Mouse (Mus musculus): Measurements from ENCODE around the gene Vmn1r207-ps. TPM values are rescaled to one million over a fixed set of nuclear protein-coding genes. Genes with fewer than 3 reads are reported as not detected.
"Not testable (repeated sequence)": the region's sequence is repeated elsewhere in the genome, so short reads cannot be mapped to it uniquely, and the experiment has no call there.

The Vmn1r207-ps gene
- 0.12 TPM in 1 of 2 replicates, not detected in the other for total RNA-seq (2017)

DNA sequence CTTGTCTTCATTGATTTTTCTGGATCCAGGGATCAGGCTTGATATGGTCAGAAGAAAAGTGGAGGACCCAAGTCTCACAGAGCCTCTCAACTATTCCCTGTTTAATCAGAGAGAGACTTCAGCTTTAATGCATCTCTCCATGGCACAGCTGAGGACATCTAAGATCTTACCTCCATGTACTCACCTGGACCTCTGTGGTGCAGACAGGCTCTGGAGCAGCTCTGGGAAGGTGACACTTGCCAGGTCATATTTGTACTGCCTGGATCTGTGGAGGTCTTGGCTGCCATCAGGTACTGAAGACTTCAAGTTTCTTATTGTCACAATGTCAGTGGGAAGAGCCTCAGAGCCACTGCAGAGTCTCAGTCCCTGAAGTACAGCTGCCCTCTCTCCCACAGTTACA, at the start of gene Vmn1r207-ps:
TSS of gene Vmn1r207-ps (minus strand) at position 101 of the 400 bp plus-strand sequence.
- not testable (repeated sequence) for ATAC-seq (ENCODE audit: extremely low read depth, insufficient number of reproducible peaks, low FRiP score, poor library complexity, severe bottlenecking)

DNA sequence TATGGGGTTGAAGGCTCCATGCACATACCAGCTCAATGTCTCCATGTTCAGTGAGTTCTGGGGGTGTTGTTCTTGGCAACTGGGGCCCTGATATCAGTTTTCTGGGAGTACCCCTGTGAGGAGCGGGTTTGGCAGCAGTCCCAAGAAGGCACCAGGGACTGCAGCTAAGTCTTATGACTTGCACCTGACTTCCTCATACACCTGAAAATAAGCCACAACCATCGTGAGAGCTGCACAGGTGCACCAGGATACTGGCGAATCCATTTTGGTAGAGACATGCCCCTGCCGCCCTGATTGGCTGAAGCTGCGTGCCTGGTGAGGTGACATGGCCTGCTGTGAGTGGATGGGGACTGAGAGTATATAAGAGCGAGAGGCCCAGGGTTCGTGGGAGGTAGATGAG, 47.9 kb upstream of the Vmn1r207-ps start, which contains the start of gene Vmn1r208:
TSS of gene Vmn1r208 (minus strand) at position 101 of the 400 bp plus-strand sequence.
- not testable (repeated sequence) for ATAC-seq (ENCODE audit: extremely low read depth, insufficient number of reproducible peaks, low FRiP score, poor library complexity, severe bottlenecking)

DNA sequence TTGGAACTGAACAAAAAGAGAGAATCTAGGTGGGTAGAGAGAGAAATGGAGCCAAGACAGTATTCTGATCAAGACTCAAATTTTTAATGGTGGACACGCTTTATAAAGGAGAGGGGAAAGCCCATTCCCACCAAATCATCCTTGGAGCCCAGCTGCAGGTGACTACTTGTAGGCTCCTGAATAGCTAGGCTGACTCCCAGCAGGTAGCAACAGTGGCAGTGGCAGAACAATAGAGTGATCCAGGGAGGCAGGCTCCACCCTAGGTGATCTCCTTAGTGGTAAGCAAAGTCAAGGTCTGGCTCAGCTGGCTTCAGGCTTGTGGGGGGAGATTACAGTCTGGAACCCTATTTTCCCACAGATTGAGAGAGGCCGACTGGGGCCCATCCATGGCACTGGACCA, 42.2 kb upstream of the Vmn1r207-ps start:
- not testable (repeated sequence) for ATAC-seq (ENCODE audit: extremely low read depth, insufficient number of reproducible peaks, low FRiP score, poor library complexity, severe bottlenecking)

DNA sequence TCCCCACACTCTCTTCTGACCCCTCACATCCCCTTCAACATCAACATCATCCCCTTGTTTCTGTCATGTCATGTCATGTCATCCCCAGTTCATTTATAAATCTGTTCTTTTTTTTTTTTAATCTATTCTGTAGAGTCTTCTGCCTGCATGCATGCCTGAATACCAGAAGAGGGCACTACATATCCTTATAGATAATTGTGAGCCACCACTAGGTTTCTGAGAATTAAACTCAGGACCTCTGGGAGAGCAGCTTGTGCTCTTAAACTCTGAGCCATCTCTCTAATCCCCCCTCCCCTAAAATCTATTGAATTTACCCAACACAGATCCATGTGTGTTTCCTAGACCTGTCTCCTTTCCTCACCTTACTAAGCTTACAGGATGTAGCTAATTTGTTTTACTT, 18.1 kb upstream of the Vmn1r207-ps start:
- ATAC-seq (ENCODE audit: extremely low read depth, insufficient number of reproducible peaks, low FRiP score, poor library complexity, severe bottlenecking) = no peak

DNA sequence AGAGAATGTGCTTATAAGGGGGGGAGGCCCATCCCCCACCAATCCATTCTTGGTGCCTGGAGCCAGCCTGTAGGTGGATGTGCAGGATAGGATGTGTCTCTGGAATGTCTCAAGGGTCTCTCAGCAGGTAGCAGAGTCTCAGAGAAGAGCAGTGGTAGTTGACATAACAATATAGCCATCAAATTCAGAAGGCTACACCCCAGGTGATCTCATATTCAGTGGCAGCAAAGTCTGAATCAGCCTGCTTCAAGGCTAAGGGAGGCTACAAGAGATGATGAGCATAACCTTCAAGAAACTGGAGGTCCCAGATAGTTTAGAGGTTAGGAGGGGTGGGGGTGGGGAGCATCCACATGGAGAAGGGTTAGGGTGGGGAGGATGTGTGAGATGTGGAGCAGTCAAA, 22.5 kb downstream of the Vmn1r207-ps start:
- ATAC-seq (ENCODE audit: extremely low read depth, insufficient number of reproducible peaks, low FRiP score, poor library complexity, severe bottlenecking) = not testable (repeated sequence)

DNA sequence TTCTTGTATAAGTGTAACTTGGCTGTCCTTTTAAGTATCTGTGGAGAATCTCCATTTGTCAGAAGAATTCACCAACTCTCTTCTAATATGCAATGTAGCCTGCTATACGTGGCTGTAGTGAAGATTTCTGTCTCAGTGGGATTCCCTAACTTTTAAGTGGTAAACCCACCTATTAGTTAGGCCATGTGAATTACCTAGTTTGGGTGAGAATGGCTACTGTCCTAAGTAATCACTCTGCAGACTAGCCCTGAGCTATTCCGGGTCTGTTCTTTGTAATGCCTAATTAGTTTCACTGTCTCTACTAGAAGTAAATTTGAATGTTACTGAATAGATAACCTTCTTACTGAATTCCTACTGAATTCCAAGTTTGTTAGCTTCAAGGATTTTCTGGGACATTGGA, 26.5 kb downstream of the Vmn1r207-ps start:
- not testable (repeated sequence) for ATAC-seq (ENCODE audit: extremely low read depth, insufficient number of reproducible peaks, low FRiP score, poor library complexity, severe bottlenecking)

Other genes starting within 250 kb of the Vmn1r207-ps start
- not detected in 2 replicates for gene Vmn1r202, start 224.2 kb downstream of the Vmn1r207-ps start, total RNA-seq (2017)
- gene Vmn1r203, start 211.5 kb downstream of the Vmn1r207-ps start, total RNA-seq (2017) = 0.25 TPM in 1 of 2 replicates, not detected in the other
- not detected in 2 replicates for gene Vmn1r204, start 176.4 kb downstream of the Vmn1r207-ps start, total RNA-seq (2017)
- gene Vmn1r205, start 136.6 kb downstream of the Vmn1r207-ps start, total RNA-seq (2017) = not detected in 2 replicates
- gene Vmn1r206, start 105.4 kb downstream of the Vmn1r207-ps start, total RNA-seq (2017) = not detected in 2 replicates
- gene Vmn1r208, start 47.8 kb upstream of the Vmn1r207-ps start, total RNA-seq (2017) = 0.12 TPM in 1 of 2 replicates, not detected in the other
- gene Vmn1r209, start 80.1 kb upstream of the Vmn1r207-ps start, total RNA-seq (2017) = not detected in 2 replicates
- gene Vmn1r210, start 101.7 kb upstream of the Vmn1r207-ps start, total RNA-seq (2017) = not detected in 2 replicates
- gene Vmn1r211, start 127.9 kb upstream of the Vmn1r207-ps start, total RNA-seq (2017) = not detected in 2 replicates
- not detected in 2 replicates for gene Vmn1r212, start 154.6 kb upstream of the Vmn1r207-ps start, total RNA-seq (2017)